Mouse (Mus musculus): ENCODE results near the gene Vmn1r116. TPM values are rescaled to one million over a fixed set of nuclear protein-coding genes. Genes with fewer than 3 reads are reported as not detected.
"Not testable (repeated sequence)": the region's sequence is repeated elsewhere in the genome, so short reads cannot be mapped to it uniquely, and the experiment has no call there.

Vmn1r116 gene
- not detected in 2 replicates for polyA plus RNA-seq (2015; fragmentation: Nextera tagmentation; extraction: Ambion mirVana)

DNA sequence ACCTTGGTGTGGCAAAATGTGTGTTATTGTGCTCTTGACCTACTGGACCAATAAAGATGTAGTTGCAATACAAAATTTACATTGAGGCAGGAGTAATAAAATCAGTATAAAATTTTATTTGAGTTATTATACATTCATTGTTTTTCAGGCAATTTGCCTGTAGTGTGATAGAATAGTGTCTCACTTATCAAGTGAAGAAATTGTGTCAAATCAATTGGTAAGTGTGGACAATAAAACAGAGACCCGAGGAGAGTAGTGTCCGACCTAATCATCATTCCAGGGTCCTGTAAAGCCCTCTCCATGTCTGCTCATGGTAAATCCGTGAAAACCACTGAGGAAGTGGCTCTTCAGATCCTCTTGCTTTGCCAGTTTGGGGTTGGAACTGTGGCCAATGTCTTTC is at the start of gene Vmn1r116:
Gene Vmn1r116, plus strand, starts transcription at position 301 of the 400 bp plus-strand sequence.
- not testable (repeated sequence) for H3K9ac ChIP-seq (ENCODE audit: low read length); H3K27me3 ChIP-seq (ENCODE audit: control insufficient read depth, insufficient read depth, low read length); H3K4me3 ChIP-seq (ENCODE audit: low read length); H3K9me3 ChIP-seq (replicated peaks; ENCODE audit: control insufficient read depth, low read length); ATAC-seq (replicated peaks; ENCODE audit: extremely low read depth, insufficient read depth, low FRiP score); H3K36me3 ChIP-seq (ENCODE audit: control insufficient read depth, insufficient read depth); H3K4me1 ChIP-seq (ENCODE audit: control insufficient read depth, insufficient read depth, low read length); H3K27ac ChIP-seq (ENCODE audit: low read length); H3K4me2 ChIP-seq (ENCODE audit: low read depth, low read length)
- 51% methylated on average over 3 of the region's 3 CpGs for WGBS

GRCm38 (mm10) chr7:20844885-20845284 is 27.2 kb upstream of the Vmn1r116 start, which contains the start of gene Vmn1r115:
TSS of gene Vmn1r115 (minus strand) at chr7:20844985.
- not testable (repeated sequence) for ATAC-seq (replicated peaks; ENCODE audit: extremely low read depth, insufficient read depth, low FRiP score); H3K4me3 ChIP-seq (ENCODE audit: low read length); H3K27ac ChIP-seq (ENCODE audit: low read length); H3K9me3 ChIP-seq (replicated peaks; ENCODE audit: control insufficient read depth, low read length); H3K27me3 ChIP-seq (ENCODE audit: control insufficient read depth, insufficient read depth, low read length); H3K4me1 ChIP-seq (ENCODE audit: control insufficient read depth, insufficient read depth, low read length); H3K9ac ChIP-seq (ENCODE audit: low read length); H3K4me2 ChIP-seq (ENCODE audit: low read depth, low read length); H3K36me3 ChIP-seq (ENCODE audit: control insufficient read depth, insufficient read depth)
- WGBS: 75% methylated on average over 1 of the region's 3 CpGs

GRCm38 (mm10) chr7:20884021-20884420 is 12.0 kb downstream of the Vmn1r116 start, which contains the start of gene Vmn1r117:
TSS of gene Vmn1r117 (minus strand) at chr7:20884121.
- H3K4me3 ChIP-seq (ENCODE audit: low read length); H3K4me2 ChIP-seq (ENCODE audit: low read depth, low read length); H3K9ac ChIP-seq (ENCODE audit: low read length); H3K27me3 ChIP-seq (ENCODE audit: control insufficient read depth, insufficient read depth, low read length); ATAC-seq (replicated peaks; ENCODE audit: extremely low read depth, insufficient read depth, low FRiP score); H3K36me3 ChIP-seq (ENCODE audit: control insufficient read depth, insufficient read depth); H3K9me3 ChIP-seq (replicated peaks; ENCODE audit: control insufficient read depth, low read length); H3K4me1 ChIP-seq (ENCODE audit: control insufficient read depth, insufficient read depth, low read length); H3K27ac ChIP-seq (ENCODE audit: low read length): not testable (repeated sequence)
- no CpG with 5 or more reads among the region's 2 CpGs for WGBS

DNA sequence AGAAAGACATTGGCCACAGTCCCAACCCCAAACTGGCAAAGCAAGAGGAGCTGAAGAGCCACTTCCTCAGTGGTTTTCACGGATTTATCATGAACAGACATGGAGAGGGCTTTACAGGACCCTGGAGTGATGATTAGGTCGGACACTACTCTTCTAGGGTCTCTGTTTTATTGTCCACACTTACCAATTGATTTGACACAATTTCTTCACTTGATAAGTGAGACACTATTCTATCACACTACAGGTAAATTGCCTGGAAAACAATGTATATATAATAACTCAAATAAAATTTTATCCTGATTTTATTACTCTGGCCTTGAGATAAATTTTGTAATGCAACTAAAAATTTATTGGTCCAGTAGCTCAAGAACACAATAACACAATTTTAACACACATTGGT is 40.2 kb downstream of the Vmn1r116 start, which contains the start of gene Vmn1r118:
Gene Vmn1r118, minus strand, starts transcription at position 101 of the 400 bp plus-strand sequence.
- H3K4me2 ChIP-seq (ENCODE audit: low read depth, low read length); H3K9me3 ChIP-seq (replicated peaks; ENCODE audit: control insufficient read depth, low read length): not testable (repeated sequence)
- no CpG with 5 or more reads among the region's 2 CpGs for WGBS

More for the DNA sequence above, 40.2 kb downstream of the Vmn1r116 start, which contains the start of gene Vmn1r118:
- H3K9ac ChIP-seq (ENCODE audit: low read length); H3K27ac ChIP-seq (ENCODE audit: low read length); H3K4me1 ChIP-seq (ENCODE audit: control insufficient read depth, insufficient read depth, low read length); H3K36me3 ChIP-seq (ENCODE audit: control insufficient read depth, insufficient read depth); H3K4me3 ChIP-seq (ENCODE audit: low read length); H3K27me3 ChIP-seq (ENCODE audit: control insufficient read depth, insufficient read depth, low read length); ATAC-seq (replicated peaks; ENCODE audit: extremely low read depth, insufficient read depth, low FRiP score): not testable (repeated sequence)

Other genes starting within 250 kb of the Vmn1r116 start
- not detected in 2 replicates for gene Vmn1r107, start 203.3 kb upstream of the Vmn1r116 start, polyA plus RNA-seq (2015; fragmentation: Nextera tagmentation; extraction: Ambion mirVana)
- gene Vmn1r111, start 169.0 kb upstream of the Vmn1r116 start, polyA plus RNA-seq (2015; fragmentation: Nextera tagmentation; extraction: Ambion mirVana): not detected in 2 replicates
- gene Gm10668, start 141.6 kb upstream of the Vmn1r116 start, polyA plus RNA-seq (2015; fragmentation: Nextera tagmentation; extraction: Ambion mirVana): not detected in 2 replicates
- gene Vmn1r112, start 101.1 kb upstream of the Vmn1r116 start, polyA plus RNA-seq (2015; fragmentation: Nextera tagmentation; extraction: Ambion mirVana): not detected in 2 replicates
- gene Vmn1r113, start 85.0 kb upstream of the Vmn1r116 start, polyA plus RNA-seq (2015; fragmentation: Nextera tagmentation; extraction: Ambion mirVana): not detected in 2 replicates
- not detected in 2 replicates for gene Vmn1r114, start 60.1 kb upstream of the Vmn1r116 start, polyA plus RNA-seq (2015; fragmentation: Nextera tagmentation; extraction: Ambion mirVana)
- not detected in 2 replicates for gene Vmn1r115, start 27.3 kb upstream of the Vmn1r116 start, polyA plus RNA-seq (2015; fragmentation: Nextera tagmentation; extraction: Ambion mirVana)
- not detected in 2 replicates for gene Vmn1r117, start 11.9 kb downstream of the Vmn1r116 start, polyA plus RNA-seq (2015; fragmentation: Nextera tagmentation; extraction: Ambion mirVana)
- gene Vmn1r118, start 40.1 kb downstream of the Vmn1r116 start, polyA plus RNA-seq (2015; fragmentation: Nextera tagmentation; extraction: Ambion mirVana): not detected in 2 replicates
- gene Vmn1r119, start 140.2 kb downstream of the Vmn1r116 start, polyA plus RNA-seq (2015; fragmentation: Nextera tagmentation; extraction: Ambion mirVana): not detected in 2 replicates
- gene Vmn1r120, start 181.5 kb downstream of the Vmn1r116 start, polyA plus RNA-seq (2015; fragmentation: Nextera tagmentation; extraction: Ambion mirVana): not detected in 2 replicates
- gene Vmn1r121, start 226.3 kb downstream of the Vmn1r116 start, polyA plus RNA-seq (2015; fragmentation: Nextera tagmentation; extraction: Ambion mirVana): not detected in 2 replicates

Measured in heart, embryonic 16.5 days (tissue).